Mouse (Mus musculus) NIH3T3 (cell line): Measurements from ENCODE around the gene Ripor2.

ENCODE experiments used
- DNase-seq: peaks from one replicate; pipeline ENCODE4 v3.0.0-alpha.2; 2012; ENCODE audit warnings: low read depth

The Ripor2 gene

GRCm38 (mm10) chr13:24647444-24647843 is 65.5 kb downstream of the Ripor2 start:
- DNase-seq: no peak

GRCm38 (mm10) chr13:24648027-24648426 is 66.0 kb downstream of the Ripor2 start:
- DNase-seq: no peak

GRCm38 (mm10) chr13:24648668-24649067 is 66.7 kb downstream of the Ripor2 start:
- DNase-seq: no peak

GRCm38 (mm10) chr13:24649099-24649498 is 67.1 kb downstream of the Ripor2 start:
- DNase-seq: peak; percentile 33

GRCm38 (mm10) chr13:24651018-24651417 is 69.0 kb downstream of the Ripor2 start:
- no peak for DNase-seq

- no peak for DNase-seq
Measured at GRCm38 (mm10) chr13:24654919-24655635, 73.1 kb downstream of the Ripor2 start.

- peak; percentile 54 for DNase-seq
Measured at GRCm38 (mm10) chr13:24656719-24657497, 74.9 kb downstream of the Ripor2 start.

GRCm38 (mm10) chr13:24666763-24667162 is 84.8 kb downstream of the Ripor2 start:
- no peak for DNase-seq

- no peak for DNase-seq
Measured at GRCm38 (mm10) chr13:24668556-24668955, 86.6 kb downstream of the Ripor2 start.

- DNase-seq: no peak
Measured at GRCm38 (mm10) chr13:24670676-24671075, 88.7 kb downstream of the Ripor2 start.

- DNase-seq: no peak
Measured at GRCm38 (mm10) chr13:24679027-24679680, 97.2 kb downstream of the Ripor2 start.

- DNase-seq: no peak
Measured at GRCm38 (mm10) chr13:24680951-24681350, 99.0 kb downstream of the Ripor2 start.

GRCm38 (mm10) chr13:24682346-24682745 is 100.4 kb downstream of the Ripor2 start:
- DNase-seq: no peak

GRCm38 (mm10) chr13:24684503-24684902 is 102.5 kb downstream of the Ripor2 start:
- DNase-seq: no peak

GRCm38 (mm10) chr13:24685846-24686245 is 103.9 kb downstream of the Ripor2 start:
- DNase-seq: no peak

GRCm38 (mm10) chr13:24686705-24687665 is 105.0 kb downstream of the Ripor2 start:
- peak; percentile 86 for DNase-seq

- no peak for DNase-seq
Measured at GRCm38 (mm10) chr13:24693312-24693711, 111.3 kb downstream of the Ripor2 start.

- no peak for DNase-seq
Measured at GRCm38 (mm10) chr13:24698746-24699145, 116.8 kb downstream of the Ripor2 start.

GRCm38 (mm10) chr13:24702128-24702527 is 120.1 kb downstream of the Ripor2 start:
- no peak for DNase-seq

- no peak for DNase-seq
Measured at GRCm38 (mm10) chr13:24709656-24710396, 127.8 kb downstream of the Ripor2 start.

GRCm38 (mm10) chr13:24710968-24711367 is 129.0 kb downstream of the Ripor2 start:
- no peak for DNase-seq
